Mouse (Mus musculus): ENCODE data around the gene Rbm6.
A peak's percentile ranks its signal among the peaks of the same experiment; 100 is the strongest.

Rbm6 gene

GRCm38 (mm10) chr9:107746679-107747078, 126.4 kb downstream of the Rbm6 start:
- DNase-seq: no peak

GRCm38 (mm10) chr9:107744061-107744460, 129.0 kb downstream of the Rbm6 start:
- no peak for DNase-seq

- DNase-seq: peak; percentile 45
Measured at GRCm38 (mm10) chr9:107738841-107739202, 134.2 kb downstream of the Rbm6 start.

- peak; percentile 93 for DNase-seq
Measured at GRCm38 (mm10) chr9:107738020-107738840, 134.8 kb downstream of the Rbm6 start.

- no peak for DNase-seq
Measured at GRCm38 (mm10) chr9:107736185-107736485, 136.9 kb downstream of the Rbm6 start.

GRCm38 (mm10) chr9:107735356-107736184, 137.5 kb downstream of the Rbm6 start:
- no peak for DNase-seq

- DNase-seq: no peak
Measured at GRCm38 (mm10) chr9:107734567-107734971, 138.5 kb downstream of the Rbm6 start.

- no peak for DNase-seq
Measured at GRCm38 (mm10) chr9:107729709-107730108, 143.3 kb downstream of the Rbm6 start.

GRCm38 (mm10) chr9:107728919-107729670, 143.9 kb downstream of the Rbm6 start:
- DNase-seq: no peak

GRCm38 (mm10) chr9:107727041-107727440, 146.0 kb downstream of the Rbm6 start:
- DNase-seq: peak; percentile 46

- peak; percentile 39 for DNase-seq
Measured at GRCm38 (mm10) chr9:107724796-107725195, 148.2 kb downstream of the Rbm6 start.

- DNase-seq: peak; percentile 92
Measured at GRCm38 (mm10) chr9:107723794-107724531, 149.1 kb downstream of the Rbm6 start.

Measured in lung, postnatal 36 days (tissue).